Mouse (Mus musculus): ENCODE measurements around the gene Snrpa. TPM values are rescaled to one million over a fixed set of nuclear protein-coding genes. Genes with fewer than 3 reads are reported as not detected.
A peak's percentile ranks its signal among the peaks of the same experiment; 100 is the strongest.

The Snrpa gene
- total RNA-seq, 2 experiments from 2014 or later, result 83.8 to 84.1 TPM

DNA sequence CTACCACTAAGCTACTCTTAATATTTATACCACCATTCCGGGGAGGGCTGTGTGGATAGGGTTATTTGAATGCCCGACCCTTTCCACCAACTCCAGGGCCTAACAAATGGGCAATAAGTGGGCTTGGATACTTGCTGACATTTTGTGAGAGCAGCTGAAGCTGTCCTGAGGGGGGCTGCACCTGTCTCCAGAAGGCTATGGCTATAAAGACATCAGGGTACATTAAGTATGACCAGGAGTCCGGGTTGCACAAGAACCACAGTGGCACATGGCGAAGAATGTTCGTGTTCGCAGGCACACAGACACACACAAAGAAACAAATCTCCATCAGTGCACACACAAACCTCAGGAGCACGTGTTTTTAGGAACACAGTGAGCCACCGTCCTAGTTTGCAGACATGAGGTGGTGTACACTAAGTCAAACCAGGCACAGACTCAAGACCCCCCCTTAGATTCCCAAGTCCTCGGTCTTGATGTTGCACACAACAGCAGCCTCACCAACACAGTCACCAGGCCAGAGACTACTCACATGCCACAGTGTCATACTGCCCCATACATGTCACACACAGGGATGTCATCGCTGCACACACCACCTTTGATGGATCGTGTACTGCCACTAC is 28.5 kb downstream of the Snrpa start:
- no peak for DNase-seq (ENCODE audit: low spot score in 2 of 2)

- DNase-seq (ENCODE audit: low spot score in 2 of 2), result peak; percentile 93 to 96
Observed at GRCm38 (mm10) chr7:27166614-27167474, 29.2 kb downstream of the Snrpa start, which contains the start of gene Egln2. Egln2 (minus strand) TSS chr7:27166802.

GRCm38 (mm10) chr7:27166229-27166613 is 29.9 kb downstream of the Snrpa start:
- peak; percentile 77 to 80 for DNase-seq (ENCODE audit: low spot score in 2 of 2)

DNA sequence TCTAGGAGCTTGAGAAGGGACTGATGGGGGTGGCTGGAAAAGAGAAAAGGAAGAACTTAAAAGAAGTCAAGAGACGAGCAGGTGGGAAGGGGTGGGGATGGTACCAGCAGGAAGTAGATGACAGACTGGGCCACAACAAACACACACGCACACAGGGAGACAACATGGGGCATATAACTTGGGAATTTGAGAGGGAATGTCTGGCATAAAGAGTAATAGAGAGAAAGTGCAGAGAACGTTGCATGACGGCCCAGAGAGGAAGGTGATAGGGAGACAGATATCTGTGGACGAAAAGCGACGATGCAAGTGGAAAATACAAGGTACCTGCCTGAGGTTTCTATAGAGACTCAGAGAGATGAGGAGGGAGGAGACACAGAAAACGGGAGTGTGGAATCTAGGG is 30.4 kb downstream of the Snrpa start:
- no peak for DNase-seq (ENCODE audit: low spot score in 2 of 2)

GRCm38 (mm10) chr7:27165007-27165655 is 30.9 kb downstream of the Snrpa start:
- DNase-seq (ENCODE audit: low spot score in 2 of 2), result no peak

DNA sequence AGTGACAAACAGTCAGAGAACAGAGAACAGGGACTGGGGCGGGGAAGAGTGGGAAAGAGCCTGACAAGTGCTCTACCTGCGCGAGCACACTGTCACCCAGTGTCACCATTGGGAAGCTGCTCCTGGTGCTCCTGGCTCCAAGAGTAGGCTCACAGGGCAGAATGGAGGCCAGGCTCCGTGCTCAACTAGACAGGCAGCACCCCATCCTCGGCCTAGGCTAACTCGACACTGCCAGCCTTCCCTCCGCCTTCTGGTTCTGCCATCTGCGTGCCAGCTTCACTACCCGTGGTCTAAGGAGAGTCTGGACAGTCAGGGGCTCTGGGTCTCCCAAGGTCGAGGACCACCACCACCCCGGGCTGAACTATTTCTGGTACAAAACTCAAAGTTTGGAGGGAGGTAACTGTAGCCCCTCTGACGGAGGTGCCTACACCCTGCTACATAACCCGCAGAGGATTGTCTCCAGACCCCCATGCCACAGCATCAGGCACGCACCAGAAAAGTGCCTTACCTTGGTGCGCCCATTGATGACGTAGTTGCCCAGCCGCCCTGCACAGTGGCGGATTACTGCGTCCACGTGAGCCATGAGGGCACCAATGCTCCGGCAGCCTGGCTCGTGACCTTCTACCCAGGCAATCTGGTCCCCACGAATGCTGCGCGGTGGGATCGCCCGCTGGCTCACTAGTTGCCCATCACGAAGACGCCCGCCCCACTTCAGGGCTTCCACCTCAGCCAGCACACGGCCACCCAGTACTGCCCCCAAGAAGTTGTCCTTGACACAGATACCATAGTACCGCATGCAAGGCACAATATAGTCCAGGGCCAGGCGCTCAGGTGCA is 31.7 kb downstream of the Snrpa start:
- no peak for DNase-seq (ENCODE audit: low spot score in 2 of 2)

DNA sequence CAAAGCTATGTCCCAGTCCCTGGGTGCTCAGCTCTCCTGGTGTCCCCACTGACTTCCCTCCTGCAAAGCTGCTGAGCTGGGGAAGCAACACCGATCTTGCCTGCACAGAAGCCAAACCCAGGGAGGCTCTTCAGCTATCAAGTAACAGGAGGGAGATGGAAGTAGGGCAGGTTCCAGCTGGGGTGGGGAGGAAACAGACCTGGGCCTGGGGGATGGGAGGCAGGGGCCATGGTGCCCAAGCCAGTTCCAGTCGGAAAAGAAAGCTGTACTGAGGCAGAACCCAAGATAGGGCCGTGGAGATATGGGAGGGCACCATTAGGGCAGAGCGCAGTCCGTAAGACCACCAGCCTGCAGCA is 32.6 kb downstream of the Snrpa start:
- no peak for DNase-seq (ENCODE audit: low spot score in 2 of 2)

DNA sequence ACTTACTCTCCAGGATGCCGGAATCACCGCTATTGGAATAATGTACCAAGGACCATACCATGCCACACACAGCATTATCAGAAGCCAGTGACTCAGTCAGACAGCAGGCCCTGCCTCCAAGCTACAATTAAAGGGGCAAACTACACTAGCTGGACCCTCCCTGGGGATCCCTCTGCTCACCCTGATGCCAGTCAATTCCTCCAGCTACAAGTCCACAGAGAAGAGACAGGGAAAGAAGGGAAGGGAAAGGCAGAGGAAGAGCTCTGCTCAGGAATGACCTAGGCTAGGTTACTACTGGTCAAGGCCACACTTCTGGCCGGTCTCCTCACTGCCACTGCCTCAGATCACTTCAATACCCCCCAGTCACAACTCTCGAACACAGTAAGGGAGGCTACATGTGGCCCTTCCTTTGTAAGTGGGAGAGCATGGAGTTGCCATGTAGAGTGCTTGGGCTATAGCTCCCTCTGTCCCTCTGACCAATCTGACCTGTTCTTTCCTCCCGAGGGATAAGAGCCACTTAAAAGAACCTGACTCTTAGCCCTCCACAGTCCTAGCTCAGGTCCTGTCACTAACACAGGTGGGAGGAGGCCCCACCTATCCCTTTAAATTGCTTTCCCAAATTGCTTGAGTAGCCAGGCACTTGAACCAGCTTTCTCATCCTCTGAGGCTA is 33.2 kb downstream of the Snrpa start:
- DNase-seq (ENCODE audit: low spot score in 2 of 2), result no peak

- DNase-seq (ENCODE audit: low spot score in 2 of 2), result no peak
Observed at GRCm38 (mm10) chr7:27161744-27162143, 34.3 kb downstream of the Snrpa start.

- no peak for DNase-seq (ENCODE audit: low spot score in 2 of 2)
Observed at GRCm38 (mm10) chr7:27160921-27161320, 35.1 kb downstream of the Snrpa start.

- peak; percentile 87 to 92 for DNase-seq (ENCODE audit: low spot score in 2 of 2)
Observed at GRCm38 (mm10) chr7:27159882-27160281, 36.2 kb downstream of the Snrpa start.

DNA sequence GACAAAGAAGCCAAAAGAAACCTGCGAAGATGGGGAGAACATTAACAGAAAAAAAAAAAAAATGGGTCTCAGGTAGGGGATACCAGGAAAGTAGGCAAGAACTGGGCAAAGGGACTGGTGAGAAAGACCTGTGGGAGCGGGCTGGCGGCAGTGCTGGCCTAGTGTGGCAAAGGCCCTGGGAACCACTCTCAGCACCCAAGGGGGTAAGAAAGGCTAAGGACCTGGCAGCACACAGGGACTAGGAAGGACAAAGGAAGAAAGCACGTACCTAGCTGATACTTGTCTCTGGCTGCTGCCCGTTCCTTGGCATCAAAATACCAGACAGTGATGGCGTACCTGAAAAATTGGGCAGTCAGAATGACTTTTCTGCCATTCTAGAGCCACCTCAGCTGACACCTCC is 36.8 kb downstream of the Snrpa start:
- no peak for DNase-seq (ENCODE audit: low spot score in 2 of 2)

- DNase-seq (ENCODE audit: low spot score in 2 of 2), result no peak
Observed at GRCm38 (mm10) chr7:27158171-27158570, 37.9 kb downstream of the Snrpa start.

- DNase-seq (ENCODE audit: low spot score in 2 of 2), result no peak
Observed at GRCm38 (mm10) chr7:27156005-27156404, 40.1 kb downstream of the Snrpa start.

GRCm38 (mm10) chr7:27153205-27153764 is 42.8 kb downstream of the Snrpa start, which contains the start of gene Cyp2t4:
Cyp2t4 (plus strand) TSS chr7:27153714.
- DNase-seq (ENCODE audit: low spot score in 2 of 2), result no peak

Small RNA genes lying within 50 kb of the gene (microRNA-seq; reads per million reads assigned to microRNA genes)
- gene Mir1191 (0 to 0.85 reads per million in 2 experiments), gene Mir3101 (0.28 to 0.45 reads per million in 2 experiments)

Other genes with a start within 250 kb of the Snrpa start
- gene Cyp2a12, start 167.2 kb downstream of the Snrpa start, total RNA-seq (2021), result not detected
- not detected for gene Cyp2f2, start 76.4 kb downstream of the Snrpa start, total RNA-seq (2021)
- not detected for gene Cyp2t4, start 42.6 kb downstream of the Snrpa start, total RNA-seq (2021)
- gene Egln2, start 29.5 kb downstream of the Snrpa start, total RNA-seq (2021), result 10 to 100 TPM; 88.1 to 90.7 TPM
- gene Rab4b, start 17.4 kb downstream of the Snrpa start, total RNA-seq (2021), result 10 to 100 TPM; 85.1 to 87.0 TPM
- gene Gm21983, start 15.2 kb downstream of the Snrpa start, total RNA-seq (2021), result not detected
- gene Mia, start 15.1 kb downstream of the Snrpa start, total RNA-seq (2021), result 10 to 100 TPM in 1 of 2 experiments, 1 to 10 TPM in 1; 5.6 to 15.8 TPM
- 10 to 100 TPM; 23.7 to 24.3 TPM for gene BC024978, start 490 bp downstream of the Snrpa start, total RNA-seq (2021)
- gene Itpkc, start 32.4 kb upstream of the Snrpa start, total RNA-seq (2021), result 1 to 10 TPM; 7.3 to 8.0 TPM
- gene Coq8b, start 36.8 kb upstream of the Snrpa start, total RNA-seq (2021), result 10 to 100 TPM; 27.1 to 30.9 TPM
- gene Numbl, start 62.2 kb upstream of the Snrpa start, total RNA-seq (2021), result 100 to 1,000 TPM; 144 to 148 TPM
- 10 to 100 TPM; 55.0 to 55.3 TPM for gene Ltbp4, start 141.4 kb upstream of the Snrpa start, total RNA-seq (2021)
- gene Shkbp1, start 159.7 kb upstream of the Snrpa start, total RNA-seq (2021), result 10 to 100 TPM; 24.7 to 26.2 TPM
- gene Gm20479, start 161.1 kb upstream of the Snrpa start, total RNA-seq (2021), result not detected